Mouse (Mus musculus) bone marrow macrophage, adult 2 months (primary cell): ENCODE measurements around the gene A1cf. TPM values are rescaled to one million over a fixed set of nuclear protein-coding genes. Genes with fewer than 3 reads are reported as not detected.

ENCODE experiments used
- H3K27ac ChIP-seq: 2 replicates; pipeline ENCODE4 v1.5.1; 2012; ENCODE audit warnings: low read depth, low read length; ENCODE audit not compliant: insufficient read depth
- H3K4me1 ChIP-seq: 2 replicates; pipeline ENCODE4 v1.6.1; 2012; ENCODE audit warnings: low read length; ENCODE audit not compliant: control insufficient read depth, insufficient read depth
- H3K4me3 ChIP-seq: 2 replicates; pipeline ENCODE4 v1.5.1; 2012; ENCODE audit warnings: mild to moderate bottlenecking, low read length, moderate library complexity; ENCODE audit not compliant: insufficient read depth
- CTCF ChIP-seq: IDR thresholded peaks from 2 replicates; pipeline ENCODE4 v1.5.1; 2012; ENCODE audit warnings: low read depth, mild to moderate bottlenecking, low read length, moderate library complexity
- POLR2A ChIP-seq: IDR thresholded peaks from 2 replicates; pipeline ENCODE4 v1.6.1; 2012; ENCODE audit warnings: mild to moderate bottlenecking, low read depth, low read length, borderline replicate concordance
- polyA plus RNA-seq: library from polyadenylated mRNA; stranded (reverse); fragments of >200 nt; gene quantifications from 2 replicates; pipeline ENCODE4 v1.2.4, GENCODE M21; 2012; ENCODE audit not compliant: missing spikeins, insufficient read depth, insufficient read length

The A1cf gene
- polyA plus RNA-seq: not detected in 2 replicates

DNA sequence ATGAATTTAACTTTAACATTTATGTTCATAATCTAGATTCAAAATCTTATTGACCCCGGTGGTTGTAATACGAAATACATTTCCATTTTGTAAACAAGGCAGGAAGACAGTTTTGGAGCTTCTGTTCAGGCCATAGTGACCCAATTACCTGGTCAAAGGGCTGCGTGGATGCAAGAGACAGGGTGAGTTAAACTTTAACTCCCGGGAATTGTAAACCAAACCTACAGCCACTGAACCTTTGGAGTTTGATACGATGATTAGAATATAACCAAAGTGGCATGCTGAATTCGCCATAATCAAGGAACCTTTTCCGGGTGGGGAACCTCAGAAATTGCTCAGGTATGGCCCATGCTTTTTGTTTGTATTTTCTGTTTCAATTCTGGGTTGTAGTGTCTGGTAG is at the start of gene A1cf:
Gene A1cf, plus strand, starts transcription at position 244 of the 400 bp plus-strand sequence.
- Histone ChIP-seq H3K4me1 (no peaks in the 10 kb centered on the region), H3K4me3 (no peak within 1 kb of the TSS), H3K27ac (no peak within 1 kb of the TSS)
- TF ChIP-seq POLR2A: no peak
- TF ChIP-seq CTCF: no peak

DNA sequence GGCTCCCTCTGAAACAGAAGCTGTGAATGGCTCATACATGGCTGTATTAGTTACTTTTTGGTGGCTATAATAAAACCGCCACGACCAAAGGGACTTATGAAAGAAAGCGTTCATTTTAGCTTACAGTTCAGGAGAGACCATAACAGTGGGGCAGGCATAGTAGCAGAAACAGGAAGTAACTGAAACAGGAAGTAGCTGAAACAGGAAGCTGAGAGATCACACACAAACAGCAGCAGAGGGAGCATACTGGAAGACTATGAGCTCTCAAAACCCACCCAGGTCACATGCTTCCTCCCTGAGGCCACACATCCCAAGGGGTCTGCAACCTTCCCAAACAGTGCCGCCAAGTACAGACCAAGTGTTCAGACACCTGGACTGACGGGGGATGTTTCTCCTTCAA is 34.3 kb upstream of the A1cf start:
- Histone ChIP-seq H3K27ac (peak overlapping the region; percentile 45), H3K4me1 (peaks cover 4% of the 10 kb centered on the region; the same call in 1 of the 2 replicates), H3K4me3 (no peak overlapping the region)
- TF ChIP-seq POLR2A: no peak
- no peak for TF ChIP-seq CTCF

DNA sequence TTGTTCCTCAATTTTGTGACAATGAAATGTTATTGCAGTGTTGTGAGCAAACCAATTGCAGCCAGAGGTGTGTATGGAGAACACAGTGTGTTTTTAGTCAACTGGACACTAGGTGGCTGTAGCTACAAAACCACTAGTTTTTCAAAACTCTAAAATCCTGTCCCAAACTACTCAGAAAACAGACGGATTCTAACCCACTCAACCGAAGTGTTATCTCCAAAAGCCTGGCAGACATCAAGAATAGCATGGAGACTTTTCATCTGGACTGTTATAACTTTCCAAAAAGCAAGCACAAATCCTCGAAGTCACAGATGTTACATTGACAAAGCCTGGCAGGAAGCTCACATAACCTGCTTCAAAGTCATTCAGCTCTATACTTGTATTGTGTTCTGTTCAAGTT is 6.7 kb upstream of the A1cf start:
- Histone ChIP-seq H3K27ac (no peak overlapping the region), H3K4me1 (no peaks in the 10 kb centered on the region), H3K4me3 (no peak overlapping the region)
- TF ChIP-seq CTCF (no peak), POLR2A (no peak)

DNA sequence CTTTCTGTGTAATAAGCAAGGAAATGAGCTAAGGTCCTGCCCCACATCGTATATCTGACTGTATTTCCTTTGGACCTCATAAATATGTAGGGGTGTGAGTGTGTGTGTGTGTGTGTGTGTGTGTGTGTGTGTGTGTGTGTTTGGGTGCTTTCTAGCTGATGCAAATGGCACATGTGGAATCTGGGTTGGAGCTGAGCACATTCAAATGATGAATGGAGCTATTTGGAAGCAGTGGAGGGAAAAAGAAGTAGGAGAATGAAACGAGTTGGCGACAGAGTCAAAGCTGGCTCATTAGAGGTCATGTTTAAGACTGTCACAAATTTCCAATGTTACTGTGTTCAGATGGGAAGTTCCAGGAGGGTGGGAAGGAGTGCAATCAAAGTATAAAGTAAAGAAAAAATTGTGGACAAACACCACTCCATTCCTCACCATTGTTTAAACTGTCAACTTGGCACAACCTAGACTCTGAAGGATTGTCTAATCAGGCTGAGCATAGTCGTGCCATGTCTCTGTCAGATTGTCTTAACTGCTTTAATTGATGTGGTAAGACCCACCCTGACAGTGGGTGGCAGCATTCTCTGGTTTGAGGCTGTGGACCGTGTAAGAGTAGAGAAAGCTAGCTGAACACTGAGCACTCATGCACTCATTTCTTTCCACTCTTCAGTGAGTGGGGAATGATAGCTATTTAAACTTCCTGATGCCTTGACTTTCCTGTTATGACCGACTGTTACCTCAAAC is 5.9 kb upstream of the A1cf start:
- no peak for TF ChIP-seq CTCF
- no peak for TF ChIP-seq POLR2A
- H3K4me3 ChIP-seq: no peak overlapping the region
- H3K27ac ChIP-seq: no peak overlapping the region
- H3K4me1 ChIP-seq: no peaks in the 10 kb centered on the region

DNA sequence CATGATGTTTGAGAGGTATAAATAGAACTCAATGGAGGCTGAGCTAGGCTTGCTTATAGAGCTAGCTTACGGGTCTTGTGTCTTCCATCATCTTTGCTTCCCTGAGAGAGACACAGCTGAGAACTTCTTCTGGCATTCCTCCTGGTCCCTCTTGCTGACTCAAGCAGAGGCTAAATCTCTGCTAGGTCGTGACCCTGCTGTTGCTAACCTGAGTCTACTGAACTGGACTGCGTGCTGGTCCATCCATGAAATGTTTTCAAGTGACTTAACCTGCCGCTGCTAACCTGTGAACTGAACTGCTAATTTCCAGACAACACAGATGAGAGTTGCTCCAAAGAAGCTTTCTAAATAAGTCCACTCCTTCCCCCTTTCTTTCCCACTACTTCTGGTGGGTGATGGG is 3.1 kb upstream of the A1cf start:
- Histone ChIP-seq H3K4me1 (no peaks in the 10 kb centered on the region), H3K27ac (no peak overlapping the region), H3K4me3 (no peak overlapping the region)
- TF ChIP-seq POLR2A: no peak
- TF ChIP-seq CTCF: no peak

DNA sequence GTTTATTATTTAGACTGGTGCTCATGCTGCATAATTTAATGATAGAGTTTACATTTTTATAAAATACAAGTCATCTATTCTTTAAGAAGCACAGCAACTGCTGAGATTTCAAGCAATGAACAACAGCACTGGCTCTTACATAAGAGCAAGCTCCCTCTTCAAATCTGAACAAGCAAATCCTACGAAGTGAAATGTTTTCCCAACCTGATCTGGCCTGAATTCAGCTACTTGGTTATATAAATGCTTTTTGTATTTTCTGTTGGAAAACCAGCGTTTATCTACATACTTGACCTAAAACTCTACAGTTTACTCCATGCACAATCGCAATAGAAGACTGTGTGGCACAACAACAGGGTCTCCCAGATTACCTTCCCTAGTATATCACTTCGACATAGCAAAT is 488 bp upstream of the A1cf start:
- no peak overlapping the region for H3K27ac ChIP-seq
- no peaks in the 10 kb centered on the region for H3K4me1 ChIP-seq
- no peak overlapping the region for H3K4me3 ChIP-seq
- TF ChIP-seq POLR2A (no peak), CTCF (no peak)

DNA sequence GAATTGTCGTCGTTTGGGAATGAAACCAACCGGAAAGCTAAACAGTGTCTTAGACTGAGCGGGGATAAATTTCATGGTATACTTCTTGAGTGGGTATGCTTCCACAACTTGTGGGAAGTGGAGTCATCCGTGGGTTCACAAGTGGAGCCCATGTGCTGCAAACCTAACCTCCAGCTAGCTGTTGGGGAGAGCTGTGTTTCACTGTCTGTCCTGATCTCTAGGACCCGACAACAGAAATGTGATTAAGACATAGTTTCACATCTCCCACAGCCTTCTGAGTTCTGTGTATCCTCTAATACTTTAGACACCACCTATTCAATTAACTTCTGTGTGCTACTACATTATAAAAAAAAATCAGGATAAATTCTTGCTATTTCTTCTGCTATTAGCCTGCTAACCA is 407 bp downstream of the A1cf start:
- Histone ChIP-seq H3K4me3 (no peak overlapping the region), H3K27ac (no peak overlapping the region)
- TF ChIP-seq POLR2A (no peak), CTCF (no peak)

DNA sequence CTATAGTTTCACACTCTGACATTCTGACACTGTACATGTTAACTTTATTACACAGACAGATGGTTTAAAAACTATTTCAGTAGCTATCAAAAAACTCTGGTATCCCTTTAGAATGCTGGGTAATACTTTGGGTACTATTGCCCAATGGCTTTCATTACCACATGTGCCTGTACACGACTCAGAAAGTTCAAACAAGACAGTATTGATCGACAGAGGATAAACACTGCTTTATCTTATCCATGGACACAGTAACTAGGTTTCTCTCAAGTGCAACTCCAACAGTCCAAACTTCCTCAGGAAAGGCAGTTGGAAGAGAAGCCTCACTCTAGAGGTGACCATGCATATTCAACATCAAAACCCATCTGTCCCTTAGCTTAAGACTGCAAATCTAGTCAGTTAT is 2.8 kb downstream of the A1cf start:
- Histone ChIP-seq H3K4me3 (no peak overlapping the region), H3K27ac (no peak overlapping the region), H3K4me1 (peaks cover 3% of the 10 kb centered on the region)
- TF ChIP-seq POLR2A: no peak
- no peak for TF ChIP-seq CTCF

More for the DNA sequence above, 407 bp downstream of the A1cf start:
- H3K4me1 ChIP-seq: peaks cover 1% of the 10 kb centered on the region

DNA sequence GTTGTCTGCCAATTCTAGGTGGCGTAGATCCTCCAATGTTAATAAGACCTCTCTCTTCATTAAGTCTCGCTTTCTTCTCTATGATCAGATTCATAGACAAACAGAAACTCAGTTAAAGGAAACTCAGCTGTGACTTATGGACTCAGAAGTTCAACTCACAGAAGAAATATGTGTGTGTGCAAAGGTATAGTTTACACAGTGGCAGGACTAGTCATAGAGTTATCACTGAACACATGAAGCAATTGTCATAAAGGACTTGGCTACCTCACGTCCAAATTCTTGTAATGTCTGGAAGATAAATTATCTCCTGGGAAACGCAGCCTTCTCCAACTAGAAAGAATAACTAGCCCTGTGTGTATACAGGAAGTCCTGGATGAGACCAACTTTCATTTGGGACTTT is 9.4 kb downstream of the A1cf start:
- TF ChIP-seq POLR2A: no peak
- no peak for TF ChIP-seq CTCF
- H3K4me3 ChIP-seq: no peak overlapping the region
- H3K27ac ChIP-seq: no peak overlapping the region
- peaks cover 4% of the 10 kb centered on the region for H3K4me1 ChIP-seq

DNA sequence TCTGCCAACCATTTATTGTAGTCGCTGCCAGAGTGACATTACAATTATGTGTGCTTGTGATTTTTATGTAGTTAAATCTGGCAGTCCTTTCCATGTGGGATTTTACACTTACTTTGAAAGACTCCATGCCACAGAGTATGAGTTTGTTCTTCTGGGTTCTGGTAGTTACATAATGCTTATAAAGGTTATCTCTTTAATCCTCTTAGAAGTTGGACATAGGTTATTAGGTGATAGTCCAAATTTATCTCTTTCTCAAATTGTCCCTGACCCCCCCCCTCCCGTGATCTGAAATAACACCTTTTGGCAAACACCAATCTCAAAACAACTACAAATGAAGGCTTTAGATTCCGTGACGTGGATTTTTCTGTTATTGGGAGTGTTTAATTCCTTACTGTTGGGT is 16.0 kb downstream of the A1cf start:
- Histone ChIP-seq H3K4me3 (no peak overlapping the region), H3K27ac (no peak overlapping the region), H3K4me1 (no peaks in the 10 kb centered on the region)
- TF ChIP-seq CTCF (no peak), POLR2A (no peak)

DNA sequence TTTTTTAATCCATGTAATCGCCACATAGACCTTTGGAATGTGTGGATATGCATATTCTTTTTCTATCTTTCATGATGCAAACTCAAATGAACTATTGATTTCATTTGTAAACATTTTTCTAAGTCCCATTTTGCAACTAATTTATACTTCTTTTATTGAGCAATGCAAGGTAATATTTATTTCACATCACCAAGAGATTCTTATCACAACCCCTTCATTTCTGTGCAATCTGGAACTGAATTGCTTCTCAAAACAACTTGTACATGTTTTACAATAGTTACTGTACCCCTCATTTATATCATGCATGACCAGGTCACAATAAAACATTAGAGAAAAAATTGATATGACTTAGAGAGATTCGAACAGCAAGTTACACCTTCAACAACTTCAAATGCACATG is 18.7 kb downstream of the A1cf start:
- TF ChIP-seq POLR2A: no peak
- no peak for TF ChIP-seq CTCF
- H3K27ac ChIP-seq: no peak overlapping the region
- H3K4me3 ChIP-seq: no peak overlapping the region
- H3K4me1 ChIP-seq: no peaks in the 10 kb centered on the region

DNA sequence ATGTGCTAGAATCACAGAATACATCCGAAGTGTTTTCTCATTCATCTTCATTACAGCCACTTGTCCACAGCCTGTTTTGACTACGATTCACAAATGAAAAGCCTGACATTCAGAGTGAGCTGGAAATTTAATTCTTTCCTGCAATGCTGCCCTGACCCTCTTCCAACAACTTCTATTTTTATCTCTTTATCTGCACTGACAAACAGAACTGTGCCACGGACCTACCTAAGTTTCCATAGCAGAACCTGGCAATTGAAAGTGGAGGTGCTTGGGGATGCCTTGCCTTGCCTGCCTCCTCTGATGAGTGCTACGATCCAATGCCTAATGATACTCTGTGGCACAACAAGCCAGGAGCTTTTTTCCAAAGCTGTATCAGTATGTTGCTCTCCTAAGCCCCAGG is 21.4 kb downstream of the A1cf start:
- H3K27ac ChIP-seq: no peak overlapping the region
- TF ChIP-seq POLR2A (no peak), CTCF (no peak)
- no peak overlapping the region for H3K4me3 ChIP-seq
- no peaks in the 10 kb centered on the region for H3K4me1 ChIP-seq
